ENCODE assay signal across 11 mouse cellular contexts in genomic region chr19:6181629-6182028, GRCm38 (mm10). TPM values are rescaled to one million over a fixed set of nuclear protein-coding genes. Genes with fewer than 3 reads are reported as not detected.
DNase-seq lines count a peak whose midpoint lies in the region.
"Had no signal": no experiment of that assay in that cellular context is flagged by ENCODE, and none has a peak within 500 bp of the region (broad histone marks: within the 10 kb centered on the region; RNA-seq: fewer than 3 reads in every experiment).

No protein-coding gene starts in this region.

- peak; percentile 65 to 68 for DNase-seq in kidney, postnatal 4 days
- no peak for DNase-seq in kidney, postnatal 14 days
- DNase-seq in B cell, adult 2 months, result peak; percentile 8 to 10
- peak; percentile 64 for DNase-seq in R1 (ENCODE audit: low read depth, low spot score)
- DNase-seq in induced T-regulatory cell, adult 2 months (ENCODE audit: low read depth), result peak; percentile 20
- no peak for DNase-seq in left cerebral cortex, adult 8-10 months (ENCODE audit: low spot score in 2 of 2)
- DNase-seq in layer of hippocampus, postnatal 14 days (ENCODE audit: low spot score in 2 of 2), result no peak
- DNase-seq: kidney, adult 2 months; right cerebral cortex, postnatal 14 days had no signal

RNA-seq across cellular contexts. Expression of gene Majin, which starts 2.6 kb away (rescaled TPM):
- under 1 TPM in 2 of 4 experiments, not detected in 2; 0.51 to 0.73 TPM for total RNA-seq in left cerebral cortex, adult 8-10 months (2022)
- total RNA-seq in layer of hippocampus, postnatal 14 days (2021), result not detected
- total RNA-seq: gastrocnemius, adult 8-10 months; left cerebral cortex, postnatal 10 days had no signal

RNA-seq across cellular contexts. Expression of gene Arl2, which starts 40.3 kb away (rescaled TPM):
- total RNA-seq in left cerebral cortex, adult 8-10 months (2022), result 100 to 1,000 TPM in 2 of 4 experiments, 10 to 100 TPM in 2; 89.4 to 109 (median 102) TPM
- total RNA-seq in layer of hippocampus, postnatal 14 days (2021), result 10 to 100 TPM; 63.2 to 65.9 TPM

RNA-seq across cellular contexts. Expression of gene Batf2, which starts 40.8 kb away (rescaled TPM):
- total RNA-seq in left cerebral cortex, adult 8-10 months (2022), result 1 to 10 TPM in 1 of 4 experiments, under 1 TPM in 3; 0.67 to 1.4 (median 0.76) TPM
- total RNA-seq in layer of hippocampus, postnatal 14 days (2021), result under 1 TPM in 1 of 2 experiments, not detected in 1; 0.39 TPM

RNA-seq across cellular contexts. Expression of gene Gpha2, which starts 44.6 kb away (rescaled TPM):
- not detected for total RNA-seq in left cerebral cortex, adult 8-10 months (2022)
- total RNA-seq in layer of hippocampus, postnatal 14 days (2021), result not detected
- total RNA-seq: gastrocnemius, adult 8-10 months; left cerebral cortex, postnatal 10 days had no signal

RNA-seq across cellular contexts. Expression of gene Snx15, which starts 53.5 kb away (rescaled TPM):
- 10 to 100 TPM; 36.9 to 50.9 (median 45.7) TPM for total RNA-seq in left cerebral cortex, adult 8-10 months (2022)
- 10 to 100 TPM; 42.3 to 43.7 TPM for total RNA-seq in layer of hippocampus, postnatal 14 days (2021)

Comparison
In these comparisons a context has a peak if more than half of its experiments do, and no peak if none do; other contexts are left out.
1. DNase-seq: peak in kidney, postnatal 4 days (2 of 2), B cell, adult 2 months (2 of 2), R1 (single experiment) and induced T-regulatory cell, adult 2 months (single experiment); none in kidney, postnatal 14 days (single experiment), left cerebral cortex, adult 8-10 months (0 of 2) and layer of hippocampus, postnatal 14 days (0 of 2).